Mouse (Mus musculus) lung, embryonic 15.5 days (tissue): Measurements from ENCODE around the gene Dock9. TPM values are rescaled to one million over a fixed set of nuclear protein-coding genes. Genes with fewer than 3 reads are reported as not detected.

Experiments used
- ATAC-seq: fragments of 200-750 bp; cut with Nextera tagmentation; 2 replicates; pipeline ENCODE4 v1.8.0; 2017; ENCODE audit warnings: moderate number of reproducible peaks, borderline replicate concordance; ENCODE audit not compliant: low FRiP score, low TSS enrichment; ENCODE audit errors: extremely low read depth
- H3K27ac ChIP-seq: fragments of 300-500 bp; sonication (generic); 2 replicates; pipeline ENCODE4 v1.5.1; 2015; ENCODE audit warnings: moderate library complexity, mild to moderate bottlenecking, inconsistent platforms
- H3K27me3 ChIP-seq: fragments of 300-500 bp; sonication (generic); 2 replicates; pipeline ENCODE4 v1.6.1; 2015; ENCODE audit warnings: inconsistent platforms
- H3K36me3 ChIP-seq: fragments of 300-500 bp; sonication (generic); 2 replicates; pipeline ENCODE4 v1.6.1; 2015; ENCODE audit warnings: inconsistent platforms
- H3K4me1 ChIP-seq: fragments of 300-500 bp; sonication (generic); 2 replicates; pipeline ENCODE4 v1.6.1; 2015; ENCODE audit warnings: inconsistent platforms
- H3K4me2 ChIP-seq: fragments of 300-500 bp; sonication (generic); 2 replicates; pipeline ENCODE4 v1.6.1; 2015; ENCODE audit warnings: inconsistent platforms, mild to moderate bottlenecking, moderate library complexity
- H3K4me3 ChIP-seq: fragments of 300-500 bp; sonication (generic); 2 replicates; pipeline ENCODE4 v1.5.1; 2015; ENCODE audit warnings: mild to moderate bottlenecking, inconsistent platforms
- H3K9ac ChIP-seq: fragments of 300-500 bp; sonication (generic); 2 replicates; pipeline ENCODE4 v1.6.1; 2015; ENCODE audit warnings: inconsistent platforms
- H3K9me3 ChIP-seq: fragments of 300-500 bp; sonication (generic); 2 replicates; pipeline ENCODE4 v1.6.1; 2016; ENCODE audit warnings: inconsistent platforms
- WGBS: fragments of 180-500 bp; shearing (Covaris S2); methylation state at CpG from one replicate; pipeline ENCODE4 v1.1.7; 2015; 5-methylcytosine and 5-hydroxymethylcytosine counted together
- polyA plus RNA-seq: library from polyadenylated mRNA; unstranded; fragments of >200 nt; fragmentation: Nextera tagmentation; extraction: Ambion mirVana; gene quantifications from 2 replicates; pipeline ENCODE4 v1.2.1, GENCODE M21; 2015

The Dock9 gene
- polyA plus RNA-seq, 1 experiment from 2014 or later: 11.0 TPM

GRCm38 (mm10) chr14:121492328-121492727, 305.3 kb downstream of the Dock9 start:
- Histone ChIP-seq H3K27ac (no peak overlapping the region), H3K36me3 (no peaks in the 10 kb centered on the region), H3K4me2 (no peak overlapping the region), H3K27me3 (peaks cover 28% of the 10 kb centered on the region; the same call in 1 of the 2 replicates), H3K9me3 (no peaks in the 10 kb centered on the region), H3K9ac (no peak overlapping the region), H3K4me3 (no peak overlapping the region), H3K4me1 (0 out of 2 replicates have a peak, but pooled peaks cover 12% of the 10 kb centered on the region)
- no peak for ATAC-seq
- WGBS: 53% methylated on average over 8 of the region's 8 CpGs

Other genes starting within 250 kb of the Dock9 start
- 60.3 and 60.4 TPM in 2 replicates for gene Ubac2, start 80.8 kb upstream of the Dock9 start, polyA plus RNA-seq
- gene Gpr18, start 117.9 kb upstream of the Dock9 start, polyA plus RNA-seq: 0.10 and 0.55 TPM in 2 replicates
- 2.9 and 3.2 TPM in 2 replicates for gene Gpr183, start 167.4 kb upstream of the Dock9 start, polyA plus RNA-seq
- gene Timm8a2, start 236.8 kb upstream of the Dock9 start, polyA plus RNA-seq: not detected in 2 replicates